Mouse (Mus musculus): ENCODE data around the gene Nos3. TPM values are rescaled to one million over a fixed set of nuclear protein-coding genes. Genes with fewer than 3 reads are reported as not detected.

Gene Nos3
- total RNA-seq, 2 experiments from 2014 or later, result not detected

DNA sequence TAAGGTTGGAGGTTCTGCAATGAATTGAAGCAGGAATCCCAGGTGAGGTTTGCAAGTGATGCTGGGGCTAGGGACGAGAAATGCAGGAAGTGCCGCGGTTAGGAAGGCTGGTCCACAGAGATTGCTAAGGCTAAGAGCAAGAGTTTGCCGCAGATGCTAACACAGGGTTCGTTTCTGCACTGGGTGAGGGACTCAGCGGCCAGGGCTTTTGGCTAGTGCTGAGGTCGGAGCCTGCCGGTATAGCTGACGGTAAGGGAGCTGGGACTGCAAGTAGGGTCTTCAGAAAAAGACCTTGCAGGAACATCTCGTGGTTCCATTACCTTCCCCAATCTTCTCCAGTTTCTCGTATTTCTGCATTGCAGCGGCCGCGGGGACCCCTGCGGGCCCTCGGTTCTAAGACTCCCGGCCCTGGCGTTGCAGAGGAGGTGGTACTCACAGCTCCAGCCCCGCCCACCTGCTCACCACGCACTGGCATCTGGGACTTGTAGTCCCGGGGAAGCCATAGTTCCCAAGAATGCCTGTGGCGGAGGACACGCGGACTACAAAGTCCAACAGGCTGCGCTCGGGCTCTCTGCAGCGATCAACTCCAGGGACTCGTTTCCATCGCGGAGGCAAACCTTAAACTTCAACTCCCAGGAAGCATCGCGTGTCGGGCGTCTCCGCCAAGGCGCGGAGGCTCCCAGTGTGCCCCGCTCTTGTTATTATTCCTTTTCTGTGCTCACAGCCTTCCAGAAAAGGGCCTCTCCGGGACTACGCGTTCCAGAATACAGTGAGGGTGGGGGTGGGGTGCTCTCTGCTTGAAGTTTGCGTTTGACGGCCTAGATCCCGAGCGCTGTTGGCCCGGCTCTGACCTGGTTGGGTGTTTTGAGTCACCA lies 58.8 kb downstream of the Nos3 start, which contains the start of the genes Cdk5 and Slc4a2:
Gene Cdk5, minus strand, starts transcription at position 402 of the 875 bp plus-strand sequence.
Gene Slc4a2, plus strand, starts transcription at position 709 of the 875 bp plus-strand sequence.
- peak; percentile 90 for ATAC-seq (replicated peaks; ENCODE audit: low FRiP score, poor library complexity, severe bottlenecking)

DNA sequence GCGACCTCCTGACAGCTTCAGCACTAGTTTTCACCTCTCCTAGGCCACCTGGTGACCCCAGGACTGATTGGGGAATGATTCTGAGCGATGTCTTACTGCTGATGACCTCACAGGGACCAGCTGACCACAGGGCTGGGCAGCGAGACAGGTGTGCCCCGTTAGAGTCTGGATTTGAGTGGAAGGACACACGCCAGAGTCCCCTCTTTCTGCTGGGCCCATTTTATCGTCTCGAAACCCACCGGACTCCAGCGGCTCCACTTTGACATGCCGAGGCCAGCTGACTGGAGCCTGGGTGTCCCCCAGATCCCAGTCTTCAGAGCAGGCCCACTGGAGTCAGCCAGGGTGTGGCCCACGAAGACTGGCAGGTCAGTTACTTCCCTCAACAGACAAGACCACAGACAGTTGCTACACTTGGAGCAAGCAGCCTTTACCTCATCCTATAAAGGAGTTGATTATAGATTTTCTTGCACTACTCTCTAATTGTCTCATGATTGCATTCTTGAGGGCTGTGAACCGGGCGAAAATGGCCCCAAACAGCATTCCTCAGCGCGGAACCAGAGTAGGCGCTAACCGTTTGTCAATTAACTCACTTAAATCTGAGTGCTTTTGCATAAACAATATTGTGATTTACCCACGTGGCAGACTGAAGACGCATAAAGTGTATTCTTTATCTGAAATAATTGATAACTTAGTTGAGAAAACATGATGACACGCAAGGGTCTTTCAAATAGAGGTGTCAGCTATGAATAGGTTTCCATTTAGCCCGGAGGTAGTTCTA lies 59.6 kb downstream of the Nos3 start:
- ATAC-seq (replicated peaks; ENCODE audit: low FRiP score, poor library complexity, severe bottlenecking), result peak; percentile 63

DNA sequence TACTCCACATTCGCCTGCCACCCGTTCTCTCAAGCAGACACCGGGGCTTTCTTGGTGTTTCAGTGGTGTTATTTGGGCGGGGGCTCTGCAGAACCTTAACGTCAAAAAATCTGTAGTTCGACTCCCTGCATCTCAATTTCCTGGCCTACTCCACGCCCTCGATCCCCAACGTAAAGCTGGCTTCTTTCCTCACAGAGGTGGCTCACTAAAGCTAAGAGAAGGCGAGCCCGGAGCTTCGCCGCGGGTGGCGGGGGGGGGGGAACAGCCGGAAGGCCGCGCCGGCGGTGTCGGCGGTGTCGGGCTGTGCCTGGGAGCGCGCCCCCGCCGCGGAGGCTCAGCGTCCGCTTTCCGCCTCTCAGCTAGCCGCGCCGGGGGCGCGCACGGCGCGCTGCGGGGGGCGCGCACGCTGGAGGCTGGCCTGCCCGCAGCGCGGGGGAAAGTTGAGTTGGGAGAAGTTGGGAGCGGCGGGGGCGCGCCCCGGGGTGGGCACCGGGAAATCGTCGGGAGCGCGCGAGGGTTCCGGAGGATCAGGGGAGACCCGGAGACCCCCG lies 60.3 kb downstream of the Nos3 start:
- peak; percentile 12; the same call in 1 of the 2 replicates for ATAC-seq (replicated peaks; ENCODE audit: low FRiP score, poor library complexity, severe bottlenecking)

DNA sequence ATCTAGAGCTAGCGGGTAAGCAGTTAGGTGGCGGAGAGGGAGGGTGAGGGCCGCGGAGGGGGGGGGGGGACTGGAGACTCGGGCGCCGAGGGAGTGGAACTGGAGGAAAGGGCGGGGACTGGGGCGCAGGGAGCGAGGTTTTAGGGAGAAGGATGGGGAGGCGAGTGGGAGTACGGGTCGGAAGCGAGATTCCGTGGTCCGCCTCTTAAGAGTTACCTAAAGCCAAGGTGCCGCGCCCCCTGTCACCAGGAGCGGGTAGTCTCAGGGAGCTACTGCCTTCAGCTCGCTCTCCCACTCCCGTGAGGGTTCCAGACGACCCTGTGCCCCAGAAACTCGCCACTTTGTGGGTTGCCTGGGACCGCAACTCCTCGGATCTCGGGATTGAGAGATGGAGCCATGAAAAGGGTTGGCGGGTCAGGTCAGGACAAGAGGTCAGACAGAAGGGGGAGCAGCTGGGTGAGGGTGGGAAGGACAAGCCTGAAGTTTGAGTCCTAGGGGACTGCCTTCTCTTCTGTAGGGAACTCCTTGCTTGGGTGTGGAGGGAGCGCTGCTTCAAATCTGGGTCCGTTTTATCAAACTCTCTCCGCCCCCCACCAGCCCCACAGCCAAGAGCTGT lies 60.9 kb downstream of the Nos3 start:
- ATAC-seq (replicated peaks; ENCODE audit: low FRiP score, poor library complexity, severe bottlenecking), result no peak

DNA sequence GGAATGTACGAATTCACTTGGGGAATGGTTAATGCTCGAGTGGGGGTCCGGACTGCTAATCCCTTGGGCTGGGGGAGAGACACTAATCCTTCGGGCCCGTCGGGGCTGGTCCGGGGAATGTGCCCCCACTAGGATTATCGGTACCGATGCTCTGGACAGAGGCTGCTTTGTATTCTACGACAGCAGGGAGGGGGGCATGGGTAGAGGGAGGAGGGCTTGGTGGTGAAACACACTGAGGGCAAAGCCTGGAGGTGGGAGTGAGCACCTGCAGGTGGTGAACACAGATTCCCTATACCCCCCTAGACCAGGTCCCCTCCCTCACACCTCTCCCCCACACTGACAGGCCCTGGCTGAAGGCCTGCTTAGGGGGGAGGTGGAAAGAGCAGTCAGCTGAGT lies 61.4 kb downstream of the Nos3 start:
- no peak for ATAC-seq (replicated peaks; ENCODE audit: low FRiP score, poor library complexity, severe bottlenecking)

DNA sequence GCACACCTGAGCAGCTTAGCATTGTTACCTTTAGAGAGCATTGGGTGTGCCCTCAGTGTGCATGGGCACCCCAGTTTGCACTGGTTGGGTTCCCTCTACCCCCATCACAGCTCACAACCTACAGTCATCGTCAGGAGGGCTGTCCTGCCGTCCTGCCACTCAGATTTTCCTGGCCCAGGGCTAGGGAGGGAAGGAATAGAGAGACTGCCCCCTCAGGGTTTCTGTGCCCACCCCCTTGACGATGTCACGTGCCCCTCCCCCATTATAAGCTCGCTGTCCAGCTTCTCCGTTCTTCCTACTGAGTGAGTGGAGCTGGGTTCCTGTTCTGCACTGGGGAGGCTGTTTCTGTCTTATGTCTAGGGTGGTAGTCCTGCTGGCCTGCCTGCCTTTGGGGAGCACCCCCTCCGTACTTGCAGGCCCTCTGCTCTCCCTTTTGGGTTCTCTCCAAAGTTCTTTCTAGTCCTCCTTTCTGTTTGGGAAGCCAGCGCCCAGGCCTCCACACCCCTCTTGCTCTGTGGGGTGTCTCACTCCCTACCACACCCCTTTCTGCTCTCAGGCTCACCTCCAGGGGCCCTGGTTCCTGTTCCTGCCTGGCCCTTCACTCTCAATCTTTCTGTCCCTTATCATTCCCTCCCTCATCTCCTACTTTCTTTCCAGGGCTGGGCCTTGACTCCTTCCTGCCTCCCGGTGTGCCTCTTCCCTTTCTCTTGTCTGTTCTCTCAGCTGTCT lies 62.1 kb downstream of the Nos3 start:
- no peak for ATAC-seq (replicated peaks; ENCODE audit: low FRiP score, poor library complexity, severe bottlenecking)

DNA sequence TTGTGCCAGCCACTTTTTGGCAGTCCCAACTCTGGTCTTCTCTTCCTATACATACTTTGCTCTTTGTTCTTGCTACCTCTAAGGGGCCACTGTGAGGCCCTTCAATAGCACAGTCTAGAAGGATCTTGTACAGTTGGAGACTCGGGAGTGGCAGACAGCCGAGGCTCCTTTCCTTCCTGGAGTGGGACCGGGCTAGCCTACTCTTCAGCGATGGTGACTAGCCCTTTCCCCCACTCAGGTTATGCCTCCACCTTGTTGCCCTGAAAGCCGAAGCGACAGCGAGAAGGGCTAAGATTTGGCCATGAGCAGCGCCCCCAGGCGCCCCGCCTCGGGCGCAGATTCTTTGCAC lies 62.6 kb downstream of the Nos3 start:
- ATAC-seq (replicated peaks; ENCODE audit: low FRiP score, poor library complexity, severe bottlenecking), result no peak

DNA sequence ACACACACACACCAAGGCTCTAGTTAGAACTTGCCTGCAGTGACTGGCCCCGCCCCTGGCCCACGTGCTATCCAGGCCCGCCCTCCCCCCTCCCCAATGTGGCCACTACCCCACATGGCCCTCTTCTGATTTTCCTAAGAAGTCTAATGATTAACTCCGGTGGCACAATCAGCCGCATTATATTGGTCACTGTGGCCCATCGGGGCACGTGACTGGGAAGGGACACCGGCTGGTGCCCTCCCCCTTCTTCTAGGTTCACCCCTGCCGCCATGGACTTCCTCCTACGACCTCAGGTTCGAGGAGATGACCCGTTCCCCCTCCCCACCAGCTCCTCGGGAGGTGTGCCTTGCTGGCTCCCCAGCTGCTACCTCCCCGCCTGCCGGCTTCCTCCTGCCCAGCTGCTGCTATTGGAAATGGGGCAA lies 63.4 kb downstream of the Nos3 start:
- ATAC-seq (replicated peaks; ENCODE audit: low FRiP score, poor library complexity, severe bottlenecking), result no peak

DNA sequence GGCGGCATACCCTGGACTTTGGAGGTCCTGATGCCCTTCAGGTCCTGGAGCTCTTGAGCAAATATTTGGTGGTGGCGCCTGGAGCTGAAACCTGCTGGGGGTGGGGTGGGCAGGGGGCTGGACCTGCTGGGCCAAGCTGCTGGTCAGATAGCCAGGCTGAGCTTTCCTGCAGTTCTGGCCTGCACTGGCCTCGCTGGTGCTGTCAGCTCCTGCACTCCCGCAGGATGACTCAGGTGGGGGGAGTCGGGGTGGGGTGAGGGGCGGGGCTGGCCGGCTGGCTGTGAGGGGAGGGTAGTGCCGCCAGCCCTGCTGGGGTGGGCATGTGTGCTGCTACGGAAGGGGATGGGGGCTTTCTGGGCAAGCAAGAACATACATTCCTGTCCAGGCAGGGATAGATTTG lies 64.0 kb downstream of the Nos3 start:
- no peak for ATAC-seq (replicated peaks; ENCODE audit: low FRiP score, poor library complexity, severe bottlenecking)

DNA sequence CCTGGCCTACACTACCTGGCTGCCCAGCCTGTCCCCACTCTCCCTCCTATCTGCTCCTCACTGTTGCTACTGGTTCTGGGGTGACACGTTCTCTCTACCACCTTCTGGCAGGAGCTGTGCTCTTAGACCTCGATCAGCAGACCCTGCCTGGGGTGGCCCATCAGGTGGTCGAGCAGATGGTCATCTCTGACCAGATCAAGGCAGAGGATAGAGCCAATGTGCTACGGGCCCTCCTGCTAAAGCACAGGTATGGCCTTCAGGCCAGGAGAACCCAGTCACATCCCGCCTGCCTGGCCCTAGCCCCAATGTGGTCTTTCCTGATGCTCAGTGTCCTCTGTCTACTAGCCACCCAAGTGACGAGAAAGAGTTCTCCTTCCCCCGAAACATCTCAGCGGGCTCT lies 69.4 kb downstream of the Nos3 start:
- no peak for ATAC-seq (replicated peaks; ENCODE audit: low FRiP score, poor library complexity, severe bottlenecking)

Other genes starting within 250 kb of the Nos3 start
- gene Nupl2, start 199.8 kb upstream of the Nos3 start, total RNA-seq (2015; ENCODE audit: low replicate concordance), result 2.9 and 3.2 TPM in 2 replicates
- gene Nupl2, start 199.8 kb upstream of the Nos3 start, total RNA-seq (2017; ENCODE audit: low replicate concordance), result 0.38 and 3.5 TPM in 2 replicates
- not detected in 2 replicates for gene Kcnh2, start 13.2 kb upstream of the Nos3 start, total RNA-seq (2015; ENCODE audit: low replicate concordance)
- not detected in 2 replicates for gene Kcnh2, start 13.2 kb upstream of the Nos3 start, total RNA-seq (2017; ENCODE audit: low replicate concordance)
- not detected in 2 replicates for gene Atg9b, start 27.3 kb downstream of the Nos3 start, total RNA-seq (2015; ENCODE audit: low replicate concordance)
- gene Atg9b, start 27.3 kb downstream of the Nos3 start, total RNA-seq (2017; ENCODE audit: low replicate concordance), result not detected in 2 replicates
- gene Abcb8, start 28.9 kb downstream of the Nos3 start, total RNA-seq (2015; ENCODE audit: low replicate concordance), result 11.9 TPM in 1 of 2 replicates, not detected in the other
- 1.7 and 8.0 TPM in 2 replicates for gene Abcb8, start 28.9 kb downstream of the Nos3 start, total RNA-seq (2017; ENCODE audit: low replicate concordance)
- gene Asic3, start 48.6 kb downstream of the Nos3 start, total RNA-seq (2015; ENCODE audit: low replicate concordance), result not detected in 2 replicates
- gene Asic3, start 48.6 kb downstream of the Nos3 start, total RNA-seq (2017; ENCODE audit: low replicate concordance), result not detected in 2 replicates
- gene Cdk5, start 58.7 kb downstream of the Nos3 start, total RNA-seq (2015; ENCODE audit: low replicate concordance), result 6.3 and 10.8 TPM in 2 replicates
- 1.7 and 3.7 TPM in 2 replicates for gene Cdk5, start 58.7 kb downstream of the Nos3 start, total RNA-seq (2017; ENCODE audit: low replicate concordance)
- gene Slc4a2, start 59.0 kb downstream of the Nos3 start, total RNA-seq (2015; ENCODE audit: low replicate concordance), result 16.6 and 44.4 TPM in 2 replicates
- 14.1 and 50.6 TPM in 2 replicates for gene Slc4a2, start 59.0 kb downstream of the Nos3 start, total RNA-seq (2017; ENCODE audit: low replicate concordance)
- 37.1 and 78.4 TPM in 2 replicates for gene Fastk, start 80.5 kb downstream of the Nos3 start, total RNA-seq (2015; ENCODE audit: low replicate concordance)
- gene Fastk, start 80.5 kb downstream of the Nos3 start, total RNA-seq (2017; ENCODE audit: low replicate concordance), result 15.8 and 32.3 TPM in 2 replicates
- 5.4 TPM in 1 of 2 replicates, not detected in the other for gene Tmub1, start 83.0 kb downstream of the Nos3 start, total RNA-seq (2015; ENCODE audit: low replicate concordance)
- gene Tmub1, start 83.0 kb downstream of the Nos3 start, total RNA-seq (2017; ENCODE audit: low replicate concordance), result 0.64 and 12.8 TPM in 2 replicates
- gene Agap3, start 87.4 kb downstream of the Nos3 start, total RNA-seq (2015; ENCODE audit: low replicate concordance), result 9.6 and 10.5 TPM in 2 replicates
- 14.1 and 23.0 TPM in 2 replicates for gene Agap3, start 87.4 kb downstream of the Nos3 start, total RNA-seq (2017; ENCODE audit: low replicate concordance)
- gene Gbx1, start 162.4 kb downstream of the Nos3 start, total RNA-seq (2015; ENCODE audit: low replicate concordance), result not detected in 2 replicates
- not detected in 2 replicates for gene Gbx1, start 162.4 kb downstream of the Nos3 start, total RNA-seq (2017; ENCODE audit: low replicate concordance)
- gene Asb10, start 176.2 kb downstream of the Nos3 start, total RNA-seq (2015; ENCODE audit: low replicate concordance), result not detected in 2 replicates
- not detected in 2 replicates for gene Asb10, start 176.2 kb downstream of the Nos3 start, total RNA-seq (2017; ENCODE audit: low replicate concordance)
- gene 4931409K22Rik, start 192.0 kb downstream of the Nos3 start, total RNA-seq (2015; ENCODE audit: low replicate concordance), result not detected in 2 replicates
- not detected in 2 replicates for gene 4931409K22Rik, start 192.0 kb downstream of the Nos3 start, total RNA-seq (2017; ENCODE audit: low replicate concordance)
- gene Abcf2, start 212.7 kb downstream of the Nos3 start, total RNA-seq (2015; ENCODE audit: low replicate concordance), result 14.7 and 18.0 TPM in 2 replicates
- 13.7 and 18.1 TPM in 2 replicates for gene Abcf2, start 212.7 kb downstream of the Nos3 start, total RNA-seq (2017; ENCODE audit: low replicate concordance)
- gene Chpf2, start 221.9 kb downstream of the Nos3 start, total RNA-seq (2015; ENCODE audit: low replicate concordance), result 5.9 and 10.5 TPM in 2 replicates
- 5.5 and 11.9 TPM in 2 replicates for gene Chpf2, start 221.9 kb downstream of the Nos3 start, total RNA-seq (2017; ENCODE audit: low replicate concordance)